Mouse (Mus musculus): ENCODE results near the gene Rpgrip1. TPM values are rescaled to one million over a fixed set of nuclear protein-coding genes. Genes with fewer than 3 reads are reported as not detected.

The Rpgrip1 gene
- polyA plus RNA-seq, 1 experiment from 2014 or later, result 53.6 TPM

DNA sequence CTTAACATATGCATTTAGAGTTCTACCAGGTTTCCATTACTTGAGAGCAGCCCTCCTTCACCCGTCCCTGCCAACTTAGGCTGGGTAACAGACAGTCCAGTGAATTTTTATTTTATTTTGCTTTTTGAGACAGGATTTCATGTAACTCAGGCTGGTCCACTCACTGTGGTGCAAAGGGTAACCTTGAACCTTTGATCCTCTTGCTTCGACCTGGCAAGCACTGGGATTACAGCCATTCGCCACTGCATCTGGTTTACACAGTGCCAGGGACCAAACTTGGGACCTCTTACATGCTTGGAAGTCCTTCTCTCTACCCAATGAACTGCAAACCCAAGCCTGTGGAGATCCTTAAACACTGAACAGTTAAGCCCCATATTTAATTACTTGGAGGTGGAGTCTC is 14.1 kb downstream of the Rpgrip1 start:
- H3K4me1 ChIP-seq, result no peaks in the 10 kb centered on the region
- no peak overlapping the region for H3K27ac ChIP-seq
- no peak overlapping the region for H3K4me3 ChIP-seq
- H3K9me3 ChIP-seq (replicated peaks), result no peaks in the 10 kb centered on the region
- no peak for ATAC-seq (ENCODE audit: low FRiP score)
- WGBS, result 94% methylated on average over 3 of the region's 3 CpGs
- H3K9ac ChIP-seq, result no peak overlapping the region
- no peaks in the 10 kb centered on the region for H3K36me3 ChIP-seq
- H3K4me2 ChIP-seq (replicated peaks), result no peak overlapping the region
- H3K27me3 ChIP-seq, result no peaks in the 10 kb centered on the region

DNA sequence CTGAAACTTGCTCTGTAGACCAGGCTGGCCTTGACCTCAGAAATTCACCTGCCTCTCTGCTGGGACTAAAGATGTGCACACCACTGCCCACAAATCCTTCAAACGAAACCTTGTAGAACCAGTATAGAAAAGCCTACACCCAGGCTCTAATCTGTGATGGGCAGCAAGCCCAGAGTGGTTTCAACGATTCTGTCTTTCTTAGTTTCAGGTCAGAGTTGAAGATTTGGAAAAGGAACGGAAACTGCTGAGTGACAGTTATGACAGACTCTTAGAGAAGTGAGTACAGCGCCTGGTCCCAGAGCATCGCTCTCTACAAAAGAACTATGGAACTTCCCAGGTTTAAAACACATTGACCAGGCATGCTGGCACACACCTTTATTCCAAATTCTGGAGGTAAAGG is 23.1 kb downstream of the Rpgrip1 start:
- Histone ChIP-seq H3K4me3 (no peak overlapping the region), H3K4me2 (replicated peaks) (no peak overlapping the region), H3K9ac (no peak overlapping the region), H3K9me3 (replicated peaks) (no peaks in the 10 kb centered on the region), H3K36me3 (no peaks in the 10 kb centered on the region), H3K27me3 (no peaks in the 10 kb centered on the region), H3K27ac (no peak overlapping the region), H3K4me1 (no peaks in the 10 kb centered on the region)
- ATAC-seq (ENCODE audit: low FRiP score), result no peak
- 87% methylated on average over 5 of the region's 5 CpGs for WGBS

DNA sequence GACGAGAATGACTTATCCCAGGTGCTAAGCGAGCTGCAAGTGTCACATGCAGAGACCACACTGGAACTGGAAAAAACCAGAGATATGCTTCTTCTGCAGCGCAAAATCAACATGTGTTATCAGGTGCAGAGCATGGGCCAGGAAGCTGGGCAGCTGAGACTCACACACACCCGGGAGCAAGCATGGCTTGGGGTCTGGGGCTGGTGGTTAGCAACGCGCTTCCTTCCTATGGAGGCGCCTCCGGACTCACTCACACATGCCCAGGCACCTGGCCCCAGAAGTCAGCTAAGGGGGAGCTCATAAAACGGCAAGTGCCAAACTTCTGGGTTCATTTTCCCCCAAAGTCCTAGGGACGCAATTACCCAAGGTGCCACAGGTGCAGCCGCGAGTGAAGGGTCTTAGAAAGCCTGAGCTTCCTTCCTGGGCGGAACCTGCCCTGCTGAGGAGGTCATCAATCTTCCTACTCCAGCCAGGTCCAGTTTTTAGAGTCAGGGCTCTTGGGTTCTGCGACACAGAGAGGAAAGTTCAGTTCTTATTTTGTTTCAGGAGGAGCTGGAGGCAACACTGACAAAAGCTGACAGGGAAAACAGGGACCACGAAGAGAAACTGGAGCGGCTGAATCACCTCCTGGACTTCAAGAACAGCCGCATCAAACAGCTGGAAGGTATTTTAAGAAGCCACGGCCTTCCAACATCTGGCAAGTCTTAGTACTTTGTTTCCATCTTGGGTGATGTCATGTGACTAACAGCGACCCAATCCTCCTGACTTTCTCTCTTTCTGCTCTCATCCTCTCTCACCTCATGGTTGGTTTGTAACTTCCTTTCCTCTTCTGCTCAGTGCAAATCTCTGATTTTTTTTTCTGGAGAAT is 30.3 kb downstream of the Rpgrip1 start:
- Histone ChIP-seq H3K36me3 (no peaks in the 10 kb centered on the region), H3K27me3 (no peaks in the 10 kb centered on the region), H3K9ac (no peak overlapping the region), H3K27ac (no peak overlapping the region), H3K4me1 (no peaks in the 10 kb centered on the region), H3K4me2 (replicated peaks) (no peak overlapping the region), H3K9me3 (replicated peaks) (no peaks in the 10 kb centered on the region), H3K4me3 (no peak overlapping the region)
- no peak for ATAC-seq (ENCODE audit: low FRiP score)
- 63% methylated on average over 19 of the region's 19 CpGs for WGBS

DNA sequence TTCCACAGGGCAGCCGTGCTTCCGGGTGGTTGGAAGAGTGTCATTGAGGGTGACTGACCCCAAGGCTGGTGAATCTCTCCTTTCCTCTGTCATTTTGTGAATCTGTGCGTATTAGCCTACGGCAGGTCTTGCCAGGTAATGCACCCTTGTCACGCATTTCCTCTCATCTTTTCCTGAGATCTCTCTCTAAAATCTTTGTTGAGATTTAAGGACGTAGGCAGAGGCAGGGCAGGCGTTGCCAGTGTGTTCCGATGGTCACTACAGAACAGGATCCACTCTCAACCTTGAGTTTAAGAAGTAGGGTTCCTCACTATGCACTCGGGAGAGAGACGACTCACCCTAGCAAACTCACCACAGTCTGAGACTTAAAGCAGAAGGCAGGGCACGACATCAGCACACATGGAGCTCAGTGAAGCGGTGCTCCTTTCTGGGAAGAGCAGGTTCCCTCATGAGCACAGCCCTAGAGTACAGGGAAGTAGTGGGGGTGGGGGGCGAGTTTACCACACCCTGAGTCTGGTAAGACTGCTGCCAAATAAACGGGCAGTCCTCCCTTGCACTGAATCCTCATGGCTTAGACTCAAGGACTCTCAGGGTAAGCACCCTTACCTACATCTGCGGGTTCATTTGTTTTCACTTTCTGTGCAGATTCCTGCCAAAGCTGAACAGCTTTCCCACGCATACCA is 31.1 kb downstream of the Rpgrip1 start:
- no peaks in the 10 kb centered on the region for H3K36me3 ChIP-seq
- no peak overlapping the region for H3K9ac ChIP-seq
- no peak overlapping the region for H3K27ac ChIP-seq
- H3K4me1 ChIP-seq, result no peaks in the 10 kb centered on the region
- H3K9me3 ChIP-seq (replicated peaks), result no peaks in the 10 kb centered on the region
- H3K4me2 ChIP-seq (replicated peaks), result no peak overlapping the region
- no peak overlapping the region for H3K4me3 ChIP-seq
- ATAC-seq (ENCODE audit: low FRiP score), result no peak
- 77% methylated on average over 16 of the region's 16 CpGs for WGBS
- no peaks in the 10 kb centered on the region for H3K27me3 ChIP-seq

DNA sequence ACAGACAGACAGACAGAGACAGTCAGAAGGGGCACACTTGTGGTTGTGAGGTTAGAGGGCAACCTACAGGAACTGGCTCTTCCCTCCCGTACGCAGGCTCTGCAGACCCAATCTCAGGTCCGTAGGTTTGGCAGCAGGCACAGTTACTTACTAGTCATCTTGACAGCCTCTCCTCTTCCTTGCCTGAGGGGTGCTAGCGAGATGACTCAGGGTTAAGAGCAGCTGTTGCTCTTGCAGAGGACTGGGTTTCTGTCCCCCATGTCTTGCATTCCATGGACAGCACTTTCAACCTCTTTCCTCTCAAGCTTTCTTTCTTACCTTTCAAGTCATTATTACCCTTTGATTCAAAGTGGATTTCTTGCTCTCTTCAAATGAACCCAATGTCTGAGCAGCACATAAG is 33.7 kb downstream of the Rpgrip1 start:
- H3K4me3 ChIP-seq, result no peak overlapping the region
- H3K36me3 ChIP-seq, result no peaks in the 10 kb centered on the region
- H3K27ac ChIP-seq, result no peak overlapping the region
- H3K9ac ChIP-seq, result no peak overlapping the region
- WGBS, result 87% methylated on average over 4 of the region's 4 CpGs
- H3K4me1 ChIP-seq, result no peaks in the 10 kb centered on the region
- no peaks in the 10 kb centered on the region for H3K9me3 ChIP-seq (replicated peaks)
- no peaks in the 10 kb centered on the region for H3K27me3 ChIP-seq
- H3K4me2 ChIP-seq (replicated peaks), result no peak overlapping the region
- ATAC-seq (ENCODE audit: low FRiP score), result no peak

DNA sequence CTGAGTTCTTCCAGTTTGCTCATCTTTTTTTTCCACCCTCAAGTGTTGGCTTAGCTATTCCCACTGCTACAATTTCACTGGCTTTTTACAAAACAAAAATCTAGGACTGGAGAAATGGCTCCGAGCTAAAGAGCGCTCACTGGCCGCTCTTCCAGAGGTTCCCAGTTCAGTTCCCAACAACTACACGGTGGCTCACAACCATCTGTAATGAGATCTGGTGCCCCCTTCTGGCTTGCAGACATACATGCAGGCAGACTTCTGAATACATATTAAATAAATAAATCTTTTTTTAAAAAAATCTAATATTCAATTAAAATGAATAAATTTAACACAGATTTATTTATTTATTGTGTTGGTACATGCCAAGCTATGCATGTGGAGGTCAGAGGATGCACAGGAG is 36.0 kb downstream of the Rpgrip1 start:
- Histone ChIP-seq H3K4me3 (no peak overlapping the region), H3K4me1 (no peaks in the 10 kb centered on the region), H3K36me3 (no peaks in the 10 kb centered on the region), H3K27me3 (no peaks in the 10 kb centered on the region), H3K27ac (no peak overlapping the region), H3K9ac (no peak overlapping the region), H3K9me3 (replicated peaks) (no peaks in the 10 kb centered on the region), H3K4me2 (replicated peaks) (no peak overlapping the region)
- 61% methylated on average over 4 of the region's 4 CpGs for WGBS
- no peak for ATAC-seq (ENCODE audit: low FRiP score)

DNA sequence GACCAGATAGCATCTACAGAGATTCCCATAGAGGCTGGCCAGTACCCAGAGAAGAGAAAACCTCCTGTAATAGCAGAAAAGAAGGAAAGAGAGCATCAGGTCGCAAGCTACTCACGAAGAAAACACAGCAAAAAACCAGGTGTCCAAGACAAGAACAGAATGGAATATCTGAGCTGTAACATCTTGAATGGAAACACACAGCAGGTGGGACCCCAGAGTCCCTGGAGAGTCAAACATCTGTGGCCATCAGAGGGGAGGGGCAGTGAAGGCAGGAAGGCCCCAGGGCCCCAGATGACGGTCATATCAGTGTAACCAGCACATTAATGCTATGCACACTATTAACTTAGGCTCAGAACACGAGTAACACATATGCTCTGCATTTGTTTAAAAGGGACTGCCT is 39.4 kb downstream of the Rpgrip1 start:
- Histone ChIP-seq H3K4me3 (no peak overlapping the region), H3K36me3 (no peaks in the 10 kb centered on the region), H3K9me3 (replicated peaks) (no peaks in the 10 kb centered on the region), H3K27ac (no peak overlapping the region), H3K4me2 (replicated peaks) (no peak overlapping the region), H3K4me1 (peaks cover 4% of the 10 kb centered on the region; the same call in 1 of the 2 replicates), H3K9ac (no peak overlapping the region), H3K27me3 (no peaks in the 10 kb centered on the region)
- ATAC-seq (ENCODE audit: low FRiP score), result no peak
- 61% methylated on average over 4 of the region's 4 CpGs for WGBS

DNA sequence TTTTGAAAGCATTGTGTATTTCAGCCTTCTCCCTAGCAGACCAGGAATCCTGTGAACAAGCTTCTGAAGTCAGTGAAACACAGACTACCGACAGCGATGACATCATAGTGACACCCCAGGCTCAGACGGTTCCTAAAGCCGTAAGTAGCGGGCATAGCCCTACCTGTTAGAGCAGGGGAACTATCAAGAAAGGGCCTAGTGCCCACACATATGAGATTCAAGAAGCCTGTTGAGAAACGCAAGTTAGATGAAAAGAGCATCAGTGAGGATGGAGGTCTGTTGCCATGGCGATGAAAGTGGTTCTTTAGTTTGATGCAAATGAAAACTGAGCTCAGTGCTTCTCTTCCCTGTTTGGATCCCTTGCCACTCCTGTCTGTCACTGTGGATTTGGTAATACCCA is 41.7 kb downstream of the Rpgrip1 start:
- 28% methylated on average over 7 of the region's 7 CpGs for WGBS
- Histone ChIP-seq H3K4me3 (no peak overlapping the region), H3K4me1 (peaks cover 4% of the 10 kb centered on the region; the same call in 1 of the 2 replicates), H3K36me3 (no peaks in the 10 kb centered on the region), H3K4me2 (replicated peaks) (0 out of 2 replicates have a peak overlapping the region, but pooled peaks have one; percentile 15), H3K9me3 (replicated peaks) (no peaks in the 10 kb centered on the region), H3K27ac (no peak overlapping the region), H3K9ac (no peak overlapping the region), H3K27me3 (no peaks in the 10 kb centered on the region)
- no peak for ATAC-seq (ENCODE audit: low FRiP score)

DNA sequence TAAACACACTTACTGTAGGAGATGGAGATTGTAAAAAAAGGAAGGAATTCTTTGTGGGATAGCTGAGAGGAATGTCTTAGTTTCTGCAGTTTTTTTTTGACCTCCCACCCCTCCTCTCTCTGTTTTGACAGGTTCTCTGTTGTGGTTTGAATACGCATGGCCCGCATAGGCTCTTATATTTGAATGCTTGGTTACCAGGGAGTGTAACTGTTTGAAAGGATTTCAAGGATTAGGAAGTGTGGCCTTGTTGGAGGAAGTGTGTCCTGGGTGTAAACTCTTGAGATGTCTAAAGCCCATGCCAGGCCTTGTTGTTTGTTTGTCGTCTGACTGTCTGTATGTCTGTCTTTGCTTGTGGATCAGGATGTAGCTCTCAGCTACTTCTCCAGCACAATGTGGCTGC is 42.1 kb downstream of the Rpgrip1 start:
- Histone ChIP-seq H3K9ac (no peak overlapping the region), H3K4me2 (replicated peaks) (no peak overlapping the region), H3K9me3 (replicated peaks) (no peaks in the 10 kb centered on the region), H3K27me3 (no peaks in the 10 kb centered on the region), H3K36me3 (0 out of 2 replicates have a peak, but pooled peaks cover under 1% of the 10 kb centered on the region), H3K4me1 (peaks cover 4% of the 10 kb centered on the region; the same call in 1 of the 2 replicates), H3K4me3 (no peak overlapping the region), H3K27ac (no peak overlapping the region)
- 35% methylated on average over 3 of the region's 3 CpGs for WGBS
- no peak for ATAC-seq (ENCODE audit: low FRiP score)

DNA sequence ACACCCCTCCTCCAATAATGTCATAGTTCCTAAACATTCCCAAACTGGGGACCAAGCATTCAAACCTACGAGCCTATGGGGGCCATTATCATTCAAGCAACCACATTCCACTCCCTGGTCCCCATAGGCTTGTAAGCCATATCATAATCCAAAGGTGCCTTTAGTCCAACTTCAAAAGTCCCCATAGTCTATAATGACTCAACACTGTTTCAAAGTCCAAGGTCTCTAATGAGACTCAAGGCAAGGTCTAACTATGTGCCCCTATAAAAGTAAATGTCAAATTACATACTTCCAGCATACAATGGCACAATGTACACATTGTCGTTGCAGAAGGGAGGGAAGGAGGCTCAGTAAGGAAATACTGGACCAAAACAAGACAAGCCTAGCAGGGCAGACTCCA is 44.5 kb downstream of the Rpgrip1 start:
- H3K27ac ChIP-seq, result no peak overlapping the region
- no peaks in the 10 kb centered on the region for H3K9me3 ChIP-seq (replicated peaks)
- H3K27me3 ChIP-seq, result no peaks in the 10 kb centered on the region
- H3K4me1 ChIP-seq, result peaks cover 4% of the 10 kb centered on the region; the same call in 1 of the 2 replicates
- no peak overlapping the region for H3K4me2 ChIP-seq (replicated peaks)
- no peak overlapping the region for H3K9ac ChIP-seq
- ATAC-seq (ENCODE audit: low FRiP score), result no peak
- H3K4me3 ChIP-seq, result no peak overlapping the region
- H3K36me3 ChIP-seq, result peaks cover 25% of the 10 kb centered on the region
- WGBS, result 89% methylated on average over 2 of the region's 2 CpGs

DNA sequence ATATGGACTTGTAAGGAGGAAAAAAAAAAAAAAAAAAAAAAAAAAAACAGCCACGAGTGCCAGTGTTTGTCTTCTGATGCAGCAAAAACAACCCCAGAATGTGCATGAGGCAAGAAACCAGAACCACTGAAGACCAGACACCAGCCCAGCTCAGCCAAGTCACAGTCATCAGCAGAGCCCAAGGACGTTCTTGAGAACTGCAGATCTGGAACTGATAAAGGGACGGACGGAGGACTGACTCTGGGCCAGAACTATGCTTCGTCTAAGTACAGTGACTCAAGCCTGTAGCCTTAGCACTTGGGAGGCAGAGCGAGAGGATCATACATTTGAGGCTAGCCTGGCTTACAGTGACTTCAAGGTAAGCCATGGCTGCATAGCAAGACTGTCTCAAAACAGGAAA is 50.4 kb downstream of the Rpgrip1 start:
- H3K4me1 ChIP-seq, result no peaks in the 10 kb centered on the region
- H3K4me3 ChIP-seq, result no peak overlapping the region
- no peak overlapping the region for H3K27ac ChIP-seq
- no peaks in the 10 kb centered on the region for H3K9me3 ChIP-seq (replicated peaks)
- no peak overlapping the region for H3K9ac ChIP-seq
- H3K27me3 ChIP-seq, result no peaks in the 10 kb centered on the region
- WGBS, result 93% methylated on average over 6 of the region's 6 CpGs
- peaks cover 77% of the 10 kb centered on the region for H3K36me3 ChIP-seq
- no peak overlapping the region for H3K4me2 ChIP-seq (replicated peaks)
- ATAC-seq (ENCODE audit: low FRiP score), result no peak

DNA sequence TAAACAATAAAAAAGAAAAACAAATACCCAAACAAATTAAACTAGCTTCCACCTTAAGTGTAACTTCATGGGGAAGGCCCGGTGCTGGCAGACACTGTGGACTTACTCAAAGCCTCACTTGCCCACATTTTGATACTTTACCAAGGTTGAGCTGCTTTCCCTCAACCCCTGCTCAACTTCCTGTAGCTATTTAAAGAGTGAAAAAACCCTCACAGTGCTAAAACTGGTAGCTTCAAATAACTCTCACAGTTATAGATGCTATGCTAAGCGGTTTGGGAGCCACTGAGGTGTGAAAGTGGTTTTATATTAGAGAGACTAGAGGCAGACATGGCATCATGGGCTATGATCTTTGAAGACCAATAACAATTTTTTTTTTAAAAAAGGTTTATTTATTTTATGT is 56.1 kb downstream of the Rpgrip1 start:
- Histone ChIP-seq H3K36me3 (peaks cover 75% of the 10 kb centered on the region), H3K9ac (no peak overlapping the region)
- WGBS, result 92% methylated on average over 2 of the region's 2 CpGs

More for the DNA sequence above, 56.1 kb downstream of the Rpgrip1 start:
- H3K4me3 ChIP-seq, result no peak overlapping the region
- H3K27ac ChIP-seq, result no peak overlapping the region
- H3K4me1 ChIP-seq, result no peaks in the 10 kb centered on the region
- H3K9me3 ChIP-seq (replicated peaks), result no peaks in the 10 kb centered on the region
- H3K4me2 ChIP-seq (replicated peaks), result no peak overlapping the region
- H3K27me3 ChIP-seq, result no peaks in the 10 kb centered on the region
- ATAC-seq (ENCODE audit: low FRiP score), result no peak
